10 mouse cellular contexts compared by ENCODE assay signal in genomic region chr6:146256947-146257670, GRCm38 (mm10).
DNase-seq lines count a peak whose midpoint lies in the region; ATAC-seq and TF ChIP-seq lines count a peak whose summit lies in the region.
"Had no signal": no experiment of that assay in that cellular context is flagged by ENCODE, and none has a peak within 500 bp of the region (broad histone marks: within the 10 kb centered on the region; RNA-seq: fewer than 3 reads in every experiment).

No protein-coding gene starts in this region.

- peak; percentile 65 for DNase-seq in 416B (ENCODE audit: low read depth)
- DNase-seq in R1 (ENCODE audit: low read depth, low spot score): peak; percentile 65
- no peak for DNase-seq in right cerebral cortex, adult 2 months (ENCODE audit: low spot score in 2 of 2)
- no peak for DNase-seq in frontal cortex, postnatal 10 days (ENCODE audit: low spot score in 2 of 2)
- DNase-seq: thymus, postnatal 25 days had no signal

- WGBS in intestine, postnatal 0 days: 83% methylated on average over 7 of the region's 7 CpGs
- WGBS in intestine, embryonic 16.5 days: 80% methylated on average over 7 of the region's 7 CpGs
- 81% methylated on average over 7 of the region's 7 CpGs for WGBS in liver, embryonic 16.5 days (ENCODE audit: insufficient replicate concordance)
- WGBS in kidney, embryonic 15.5 days: 87% methylated on average over 7 of the region's 7 CpGs

- no peaks in the 10 kb centered on the region for H3K36me3 ChIP-seq in intestine, postnatal 0 days (ENCODE audit: control insufficient read depth, insufficient read depth)
- H3K36me3 ChIP-seq in intestine, embryonic 16.5 days (ENCODE audit: control insufficient read depth, insufficient read depth, low read length): no peaks in the 10 kb centered on the region
- H3K36me3 ChIP-seq in liver, embryonic 16.5 days (ENCODE audit: control insufficient read depth, insufficient read depth): no peaks in the 10 kb centered on the region; the same call in 1 of the 2 replicates
- no peaks in the 10 kb centered on the region for H3K36me3 ChIP-seq in kidney, embryonic 15.5 days
- H3K36me3 ChIP-seq: heart, embryonic 12.5 days had no signal

- no peak overlapping the region for H3K9ac ChIP-seq in intestine, postnatal 0 days (ENCODE audit: low read depth, low read length)
- no peak overlapping the region for H3K9ac ChIP-seq in intestine, embryonic 16.5 days (ENCODE audit: low read depth, low read length)
- no peak overlapping the region; the same call in 1 of the 2 replicates for H3K9ac ChIP-seq in liver, embryonic 16.5 days (ENCODE audit: low read depth, low read length)
- H3K9ac ChIP-seq in kidney, embryonic 15.5 days: no peak overlapping the region
- H3K9ac ChIP-seq: heart, embryonic 12.5 days had no signal

- no peaks in the 10 kb centered on the region for H3K27me3 ChIP-seq in intestine, postnatal 0 days (replicated peaks; ENCODE audit: control insufficient read depth, insufficient read depth, low read length)
- no peaks in the 10 kb centered on the region for H3K27me3 ChIP-seq in intestine, embryonic 16.5 days (replicated peaks; ENCODE audit: control insufficient read depth, insufficient read depth, low read length)
- no peaks in the 10 kb centered on the region for H3K27me3 ChIP-seq in liver, embryonic 16.5 days (ENCODE audit: control insufficient read depth, insufficient read depth, low read depth, low read length)
- H3K27me3 ChIP-seq in kidney, embryonic 15.5 days: no peaks in the 10 kb centered on the region
- H3K27me3 ChIP-seq: heart, embryonic 12.5 days had no signal

- H3K27ac ChIP-seq in intestine, postnatal 0 days (ENCODE audit: low read depth, low read length): no peak overlapping the region
- H3K27ac ChIP-seq in intestine, embryonic 16.5 days (ENCODE audit: low read length): no peak overlapping the region; the same call in 1 of the 2 replicates
- H3K27ac ChIP-seq in liver, embryonic 16.5 days (ENCODE audit: low read length): no peak overlapping the region
- H3K27ac ChIP-seq in kidney, embryonic 15.5 days: no peak overlapping the region

- no peak overlapping the region for H3K4me2 ChIP-seq in intestine, postnatal 0 days (replicated peaks; ENCODE audit: low read depth)
- no peak overlapping the region for H3K4me2 ChIP-seq in intestine, embryonic 16.5 days (ENCODE audit: low read depth, low read length)
- peak overlapping the region; percentile 41; the same call in 1 of the 2 replicates for H3K4me2 ChIP-seq in liver, embryonic 16.5 days (ENCODE audit: low read depth, low read length)
- no peak overlapping the region for H3K4me2 ChIP-seq in kidney, embryonic 15.5 days
- H3K4me2 ChIP-seq: heart, embryonic 12.5 days had no signal

- H3K9me3 ChIP-seq in intestine, postnatal 0 days (ENCODE audit: control insufficient read depth): no peaks in the 10 kb centered on the region
- H3K9me3 ChIP-seq in intestine, embryonic 16.5 days (ENCODE audit: control insufficient read depth, low read length): no peaks in the 10 kb centered on the region
- H3K9me3 ChIP-seq in liver, embryonic 16.5 days (replicated peaks; ENCODE audit: control insufficient read depth, low read length): peaks cover 5% of the 10 kb centered on the region; the same call in 1 of the 2 replicates
- H3K9me3 ChIP-seq in kidney, embryonic 15.5 days (replicated peaks): 0 out of 2 replicates have a peak, but pooled peaks cover 3% of the 10 kb centered on the region

- H3K4me1 ChIP-seq in intestine, postnatal 0 days (replicated peaks; ENCODE audit: control insufficient read depth, insufficient read depth, low read length): no peaks in the 10 kb centered on the region; the same call in 1 of the 2 replicates
- peaks cover 7% of the 10 kb centered on the region for H3K4me1 ChIP-seq in intestine, embryonic 16.5 days (ENCODE audit: control insufficient read depth, insufficient read depth, low read length)
- H3K4me1 ChIP-seq in liver, embryonic 16.5 days (ENCODE audit: control insufficient read depth, low read depth, low read length): peaks cover 15% of the 10 kb centered on the region
- 0 out of 2 replicates have a peak, but pooled peaks cover 7% of the 10 kb centered on the region for H3K4me1 ChIP-seq in kidney, embryonic 15.5 days

- no peak for ATAC-seq in intestine, postnatal 0 days
- no peak for ATAC-seq in intestine, embryonic 16.5 days
- ATAC-seq in liver, embryonic 16.5 days (ENCODE audit: low read depth): peak; percentile 65
- no peak for ATAC-seq in kidney, embryonic 15.5 days (replicated peaks; ENCODE audit: low FRiP score)

- no peak overlapping the region for H3K4me3 ChIP-seq in intestine, postnatal 0 days (ENCODE audit: low read depth, low read length)
- no peak overlapping the region for H3K4me3 ChIP-seq in intestine, embryonic 16.5 days (ENCODE audit: low read length)
- no peak overlapping the region for H3K4me3 ChIP-seq in liver, embryonic 16.5 days (ENCODE audit: low read depth, low read length)
- H3K4me3 ChIP-seq in kidney, embryonic 15.5 days (replicated peaks): no peak overlapping the region
- H3K4me3 ChIP-seq: heart, embryonic 12.5 days had no signal

- peak; percentile 66 for TF ChIP-seq CTCF in intestine, postnatal 0 days (IDR thresholded peaks at IDR 0.05; ENCODE audit: low read depth)

Comparison
In these comparisons a context has a peak if more than half of its experiments do, and no peak if none do; other contexts are left out.
1. DNase-seq: peak in 416B (single experiment) and R1 (single experiment); none in right cerebral cortex, adult 2 months (0 of 2) and frontal cortex, postnatal 10 days (0 of 2).